Mouse (Mus musculus): ENCODE results near the gene Gmpr.

Gmpr gene

DNA sequence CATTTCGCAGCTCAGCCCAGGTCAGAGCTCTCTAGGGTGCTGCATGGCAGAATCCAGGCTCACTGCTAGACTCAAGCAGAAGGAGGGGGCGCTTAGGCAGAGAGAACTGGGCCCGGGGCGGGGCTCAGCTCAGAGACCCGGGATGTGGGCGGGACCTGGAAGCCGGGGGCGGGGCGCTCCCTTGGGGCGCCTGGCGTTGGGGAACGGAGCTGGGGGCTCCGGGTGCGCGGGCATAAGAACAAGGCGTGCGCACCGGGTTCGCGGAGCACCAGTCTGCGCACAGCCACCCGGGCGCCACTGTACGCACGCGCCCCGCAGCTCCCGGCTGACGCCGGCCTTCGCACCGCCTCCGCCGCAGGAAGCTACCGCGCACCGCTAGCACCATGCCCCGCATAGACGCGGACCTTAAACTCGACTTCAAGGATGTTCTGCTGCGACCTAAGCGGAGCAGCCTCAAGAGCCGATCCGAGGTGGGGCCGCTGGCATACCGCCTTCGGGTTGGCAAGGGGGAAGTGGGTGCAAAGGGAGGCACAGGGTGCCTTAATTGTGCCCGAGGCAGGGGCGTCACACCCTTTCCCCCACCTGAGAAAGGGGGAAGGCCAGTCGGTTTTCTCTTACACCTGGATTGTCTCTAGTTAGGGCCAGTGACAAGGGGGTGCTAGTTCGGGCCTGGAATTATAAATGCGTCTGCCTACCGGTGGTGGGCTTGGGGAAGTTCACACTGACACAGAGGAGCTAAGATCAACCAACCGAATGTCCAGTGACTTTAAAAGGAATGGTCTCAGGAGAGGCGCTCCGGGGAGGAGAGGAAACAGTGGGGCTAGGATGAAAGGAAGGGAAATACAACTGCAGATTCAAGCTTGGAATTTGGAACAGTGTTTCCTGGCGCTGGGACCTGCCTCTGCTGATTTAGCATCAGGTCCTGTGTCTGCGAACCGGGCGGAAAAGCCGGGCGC is at the start of gene Gmpr:
Gene Gmpr, plus strand, starts transcription at position 171 of the 956 bp plus-strand sequence.
- 1% methylated on average over 62 of the region's 63 CpGs for WGBS

DNA sequence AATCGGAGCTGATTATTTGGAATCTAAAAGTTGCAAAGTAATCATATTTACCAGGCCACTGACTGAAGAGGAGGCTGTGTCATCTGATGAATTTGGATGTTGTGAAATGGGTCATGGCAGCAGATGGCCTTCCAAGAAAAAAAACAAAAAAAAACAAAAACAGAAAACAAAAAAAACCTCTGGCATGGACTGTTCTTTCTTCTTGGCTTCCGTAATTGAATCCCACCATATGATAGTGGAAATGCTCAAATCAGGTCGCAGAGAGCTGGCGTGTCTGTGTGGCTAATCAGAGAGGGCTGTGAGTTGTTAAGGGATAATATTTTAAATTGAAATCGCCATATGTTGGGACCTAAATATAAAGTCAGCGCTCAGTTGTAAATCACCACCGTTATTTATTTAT is 49.8 kb upstream of the Gmpr start:
- WGBS: 77% methylated on average over 7 of the region's 7 CpGs

DNA sequence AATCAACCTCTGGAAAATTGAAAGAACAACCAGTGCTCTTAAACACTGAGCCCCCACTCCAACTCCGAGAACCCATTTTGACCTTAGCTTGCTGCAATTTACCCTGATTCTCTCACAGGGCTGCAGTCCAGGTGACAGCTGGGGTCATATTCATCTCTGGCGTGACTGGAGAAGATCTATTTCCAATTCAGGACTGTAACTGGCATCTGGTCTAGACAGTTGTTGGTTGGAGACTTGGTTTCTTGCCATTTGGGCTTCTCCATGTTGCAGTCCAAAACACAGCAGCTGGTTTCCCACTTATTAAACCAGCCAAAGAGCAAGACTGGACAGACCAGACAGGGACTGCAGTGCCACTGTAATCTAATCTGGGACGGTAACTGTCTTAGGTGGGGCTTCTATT is 47.1 kb upstream of the Gmpr start:
- WGBS: 87% methylated on average over 3 of the region's 3 CpGs

DNA sequence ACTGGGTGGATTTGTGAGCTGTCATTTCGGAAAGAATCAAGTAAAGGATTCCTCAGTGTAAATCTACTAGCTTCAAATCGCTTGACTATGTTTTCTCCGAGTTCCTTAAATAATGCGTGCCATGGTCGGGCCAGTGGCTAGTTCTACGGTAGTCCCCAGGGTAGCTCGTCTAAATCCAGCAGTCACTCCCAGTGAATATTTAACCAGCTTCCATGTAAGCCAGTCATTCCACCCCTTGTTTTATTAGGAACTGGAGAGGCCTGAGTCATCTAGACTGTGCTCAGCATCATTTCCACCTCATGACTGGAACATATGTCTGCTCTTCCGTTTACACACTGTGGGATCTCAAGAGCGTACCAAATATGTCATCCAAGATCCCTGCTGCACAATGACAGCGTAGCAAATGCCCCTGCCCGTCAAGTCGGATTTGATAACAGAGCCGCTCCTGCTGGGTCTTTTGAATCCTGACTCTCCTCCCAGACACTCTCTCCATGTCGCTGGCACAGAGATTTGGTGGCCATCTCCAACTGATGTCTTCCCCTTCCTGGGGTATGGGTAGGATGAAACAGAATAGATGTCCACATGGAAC is 45.8 kb upstream of the Gmpr start:
- WGBS: 79% methylated on average over 14 of the region's 14 CpGs

DNA sequence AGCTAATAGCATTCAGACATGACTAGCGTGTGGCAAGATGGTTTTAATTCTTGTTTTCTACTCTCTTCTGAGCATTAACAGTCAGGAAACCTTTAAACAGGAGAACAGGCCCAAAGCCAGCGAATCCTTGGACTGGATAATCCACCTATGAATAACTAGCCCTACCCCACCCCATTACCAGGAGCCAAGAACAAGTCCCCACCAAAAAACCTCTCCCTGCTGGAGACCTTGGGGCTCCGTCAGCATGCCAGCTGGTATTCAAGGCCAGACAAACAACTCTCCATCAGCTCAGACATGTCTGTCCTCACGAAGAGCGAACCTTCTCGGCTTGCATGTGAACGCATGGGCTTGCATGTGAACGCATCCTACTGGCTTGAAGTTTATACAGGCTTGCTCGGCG is 41.6 kb upstream of the Gmpr start:
- 68% methylated on average over 10 of the region's 10 CpGs for WGBS

DNA sequence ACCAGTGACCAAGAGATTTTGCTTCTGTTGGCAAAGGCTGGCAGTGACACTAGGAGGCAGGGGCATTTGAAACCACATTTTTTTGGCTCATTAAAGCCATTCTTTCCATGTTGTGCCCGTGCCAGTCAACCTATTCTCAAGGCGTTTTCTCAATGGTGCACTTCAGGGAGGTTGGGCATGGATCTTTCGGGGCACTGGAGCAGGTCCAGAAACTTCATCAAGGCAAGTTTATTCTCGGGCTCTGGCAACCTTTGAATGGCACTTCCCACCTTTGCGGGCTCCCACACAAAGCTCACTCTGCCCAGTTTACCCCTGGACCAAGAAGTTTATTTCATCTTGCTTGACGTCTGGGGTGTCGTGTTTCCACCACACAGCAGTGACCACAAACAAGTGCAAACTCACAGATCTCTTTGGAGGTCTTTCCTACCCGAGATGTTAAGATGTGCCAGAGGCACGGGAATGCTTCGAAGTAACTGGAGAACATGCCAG is 41.2 kb upstream of the Gmpr start:
- WGBS: 37% methylated on average over 10 of the region's 10 CpGs

DNA sequence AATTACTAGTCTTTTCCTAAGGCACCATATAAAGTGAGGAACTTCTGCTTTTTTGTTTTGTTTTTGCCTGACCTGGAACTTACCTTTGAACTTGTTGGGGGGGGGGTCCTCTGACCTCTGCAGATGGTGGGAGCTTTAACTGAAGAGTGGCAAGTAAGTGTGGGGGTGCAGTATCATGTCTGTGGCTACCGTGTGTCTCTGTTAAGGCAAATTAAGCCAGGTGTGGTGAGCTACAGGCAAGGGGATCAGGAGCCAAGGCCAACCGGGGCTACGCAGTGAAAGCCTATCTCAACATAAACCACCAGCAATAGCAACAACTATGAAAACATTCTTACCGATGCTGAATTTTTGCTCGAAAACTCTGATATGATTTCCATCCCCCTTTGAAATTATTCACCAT is 38.5 kb upstream of the Gmpr start:
- WGBS: 93% methylated on average over 5 of the region's 5 CpGs

DNA sequence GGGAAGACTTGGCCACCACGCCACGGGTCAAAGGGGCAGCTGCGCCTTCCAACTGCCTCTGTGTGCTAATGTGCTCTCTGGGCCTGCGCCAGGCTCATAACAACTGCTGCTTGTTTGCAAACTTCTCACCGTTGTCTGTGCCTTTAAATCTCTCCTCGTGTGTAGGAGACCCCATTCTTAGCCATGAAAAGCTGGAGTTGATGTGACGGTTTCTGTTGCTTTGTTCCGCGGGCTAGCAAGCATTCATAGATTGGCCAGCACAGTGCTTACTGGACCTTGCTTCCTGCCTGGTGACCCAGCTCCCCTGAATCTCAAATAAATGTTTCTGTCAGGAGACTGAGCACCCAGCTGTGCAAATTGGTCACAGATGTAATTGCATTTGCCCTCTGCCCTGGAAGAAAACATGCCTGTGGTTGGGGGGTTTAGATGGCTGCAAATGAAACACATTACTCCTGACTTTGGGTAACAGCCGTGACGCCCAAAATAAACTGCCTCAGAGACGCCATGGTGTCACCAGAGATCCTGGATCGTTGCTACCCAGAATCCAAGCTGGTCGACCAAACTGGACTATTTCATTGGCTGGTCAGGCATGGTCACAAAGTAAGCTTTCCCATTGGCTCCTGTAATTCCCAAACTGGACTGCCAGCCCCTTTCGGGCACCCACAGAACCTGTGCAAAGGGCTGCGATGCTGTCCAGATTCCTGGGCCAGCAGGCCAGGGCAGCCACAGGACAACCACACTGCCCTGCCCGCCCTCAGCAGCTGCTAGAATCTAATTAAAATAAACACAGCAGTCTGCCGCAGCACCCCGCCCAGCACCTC is 37.6 kb upstream of the Gmpr start:
- WGBS: 57% methylated on average over 19 of the region's 19 CpGs

DNA sequence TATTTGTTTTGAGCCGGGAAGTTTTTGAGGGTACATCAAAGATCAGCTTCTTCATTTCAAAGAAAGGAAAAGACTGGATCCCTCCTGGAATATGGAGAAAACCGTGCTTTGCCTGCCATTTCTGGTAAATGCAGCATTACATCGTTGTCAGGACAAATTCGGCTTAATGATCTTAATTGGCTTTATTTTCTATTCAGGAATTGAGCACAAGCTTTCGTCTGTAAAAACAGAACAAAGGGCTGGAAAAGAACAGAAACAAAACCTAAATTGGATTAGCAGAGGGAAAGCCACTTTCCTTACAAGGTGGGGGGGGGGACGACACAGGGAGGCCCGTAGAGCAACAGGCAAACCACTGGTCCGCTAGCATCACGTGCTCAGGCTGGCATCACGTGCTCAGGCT is 33.9 kb upstream of the Gmpr start:
- 30% methylated on average over 10 of the region's 10 CpGs for WGBS

DNA sequence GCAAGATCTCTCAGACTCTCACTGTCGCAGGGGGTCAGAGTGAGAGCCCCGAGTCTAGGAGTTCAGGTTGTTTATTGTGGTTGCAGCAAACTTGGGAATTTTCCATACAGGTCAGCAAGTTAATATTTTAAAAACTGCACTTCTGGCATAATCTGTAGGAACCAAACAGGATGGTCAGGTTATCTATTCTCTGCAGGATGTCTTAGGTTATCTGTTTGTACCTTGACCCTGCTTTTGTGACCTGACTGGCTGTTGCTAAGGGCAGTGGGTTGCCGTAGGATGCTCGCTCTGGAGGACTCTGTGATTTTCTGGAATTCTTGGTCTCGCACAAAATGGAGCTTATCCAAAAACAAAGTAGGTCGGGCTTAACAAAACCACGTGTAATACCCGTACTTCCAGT is 31.9 kb upstream of the Gmpr start:
- 75% methylated on average over 8 of the region's 8 CpGs for WGBS

DNA sequence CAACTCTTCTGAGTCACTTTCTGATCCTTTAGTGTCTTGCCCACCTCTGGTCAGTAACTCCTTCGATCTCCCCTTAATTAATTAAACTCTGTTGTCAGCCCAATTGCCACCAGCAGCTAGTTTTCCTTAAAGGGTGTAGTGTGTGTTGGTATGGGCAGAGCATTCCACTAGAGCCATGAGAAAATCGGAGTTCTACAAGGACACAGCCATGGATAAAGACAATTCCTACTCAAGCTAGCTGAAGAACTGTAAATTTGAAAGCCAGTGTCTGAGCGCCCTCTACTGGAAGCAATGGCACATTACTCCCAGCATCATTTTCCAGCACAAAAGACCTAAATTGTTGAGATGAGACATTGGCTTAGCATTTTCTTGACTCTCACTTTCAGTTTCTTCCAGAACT is 30.1 kb upstream of the Gmpr start:
- 29% methylated on average over 3 of the region's 3 CpGs for WGBS

DNA sequence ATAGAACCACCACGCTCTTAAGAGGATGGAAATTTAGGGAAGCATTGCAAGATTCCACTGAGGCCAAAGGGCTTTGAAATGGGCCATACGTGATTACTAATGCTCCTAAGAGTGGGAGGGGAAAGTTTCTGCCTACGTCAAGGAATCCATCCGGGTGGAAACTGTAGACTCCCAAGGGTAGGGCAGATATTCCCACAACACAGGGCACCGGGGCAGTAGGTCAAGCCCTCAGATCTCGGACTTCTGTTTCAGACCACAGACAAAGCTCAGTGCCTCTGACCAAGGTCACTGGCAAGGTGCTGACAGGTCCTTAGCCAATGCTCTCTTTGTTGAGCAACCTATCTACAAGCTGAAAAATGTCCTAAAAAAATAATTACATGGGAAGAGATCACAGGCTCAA is 27.3 kb upstream of the Gmpr start:
- 84% methylated on average over 6 of the region's 6 CpGs for WGBS

DNA sequence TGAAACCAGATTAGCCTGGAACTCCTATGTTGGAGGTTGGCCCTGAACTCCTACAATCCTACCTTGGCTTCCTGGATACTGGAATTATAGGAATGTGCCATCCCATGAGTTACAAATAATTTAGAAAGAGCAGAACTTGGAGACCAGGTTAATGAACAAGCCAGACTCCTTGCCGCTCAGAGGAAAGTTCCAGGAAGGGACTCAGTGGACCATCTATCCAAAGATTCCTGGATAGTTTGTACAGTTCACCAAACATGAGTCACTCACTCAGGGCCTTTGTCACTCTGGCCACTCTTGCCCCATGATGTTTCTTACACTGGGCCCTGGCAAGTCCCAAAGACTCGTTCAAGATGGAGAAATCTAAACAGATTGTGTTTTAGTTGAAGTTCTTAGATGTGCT is 24.0 kb upstream of the Gmpr start:
- 85% methylated on average over 2 of the region's 2 CpGs for WGBS

DNA sequence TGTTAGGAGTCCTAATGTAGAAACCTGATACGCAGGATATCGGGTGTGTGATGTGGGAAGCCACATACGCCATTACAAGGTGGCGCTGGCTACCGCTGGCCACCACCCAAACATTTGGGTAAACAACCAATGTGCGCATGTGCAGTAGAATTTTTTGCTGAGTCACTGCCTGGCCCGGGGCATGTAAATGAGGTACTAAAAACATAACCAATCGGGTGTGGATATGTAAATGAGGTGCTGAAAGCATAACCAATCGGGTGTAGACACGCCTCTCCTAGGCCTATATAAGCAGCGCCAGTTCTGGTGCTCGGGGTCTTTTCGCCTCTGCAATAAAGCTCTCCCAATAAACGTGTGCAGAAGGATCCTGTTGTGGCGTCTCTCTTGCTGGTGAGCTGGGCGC is 23.3 kb upstream of the Gmpr start:
- WGBS: 97% methylated on average over 16 of the region's 16 CpGs

DNA sequence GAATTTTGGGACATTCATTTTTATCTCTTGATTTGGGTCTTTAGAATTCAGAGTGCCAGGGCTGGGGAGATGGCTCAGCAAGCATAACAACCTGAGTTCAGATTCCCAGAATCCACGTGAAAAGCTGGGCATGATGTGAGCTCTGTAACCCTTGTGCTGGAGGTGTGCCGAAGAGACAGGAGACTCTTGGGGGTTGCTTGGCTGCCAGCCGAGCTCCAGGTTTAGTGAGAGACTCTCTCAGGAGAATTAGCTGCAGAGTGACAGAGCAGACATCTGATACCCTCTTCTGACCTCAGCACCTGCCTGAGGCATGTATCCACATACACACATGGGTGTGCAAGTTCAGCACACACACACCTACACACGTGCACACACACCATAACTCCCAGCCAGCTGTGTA is 21.6 kb upstream of the Gmpr start:
- WGBS: 88% methylated on average over 4 of the region's 4 CpGs

DNA sequence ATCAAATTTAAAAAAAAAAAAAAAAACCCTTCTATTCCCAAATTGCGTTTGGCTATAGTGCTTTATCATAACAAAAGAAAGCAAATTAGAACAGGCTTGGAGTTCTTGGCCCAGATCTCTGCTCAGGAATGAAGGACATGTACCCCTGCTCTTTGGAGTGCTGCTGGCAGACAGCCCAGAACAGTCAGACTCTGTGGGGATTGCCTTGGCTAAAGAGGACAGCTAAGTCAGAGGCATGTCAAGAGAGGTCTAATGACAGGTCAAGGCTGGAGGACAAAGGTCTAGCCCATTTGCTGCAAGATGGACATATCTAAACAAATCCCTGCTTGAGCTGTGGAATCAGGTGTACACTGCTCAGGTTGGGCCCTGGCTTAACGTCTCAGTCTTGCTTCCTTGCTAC is 20.6 kb upstream of the Gmpr start:
- WGBS: 68% methylated on average over 2 of the region's 2 CpGs

DNA sequence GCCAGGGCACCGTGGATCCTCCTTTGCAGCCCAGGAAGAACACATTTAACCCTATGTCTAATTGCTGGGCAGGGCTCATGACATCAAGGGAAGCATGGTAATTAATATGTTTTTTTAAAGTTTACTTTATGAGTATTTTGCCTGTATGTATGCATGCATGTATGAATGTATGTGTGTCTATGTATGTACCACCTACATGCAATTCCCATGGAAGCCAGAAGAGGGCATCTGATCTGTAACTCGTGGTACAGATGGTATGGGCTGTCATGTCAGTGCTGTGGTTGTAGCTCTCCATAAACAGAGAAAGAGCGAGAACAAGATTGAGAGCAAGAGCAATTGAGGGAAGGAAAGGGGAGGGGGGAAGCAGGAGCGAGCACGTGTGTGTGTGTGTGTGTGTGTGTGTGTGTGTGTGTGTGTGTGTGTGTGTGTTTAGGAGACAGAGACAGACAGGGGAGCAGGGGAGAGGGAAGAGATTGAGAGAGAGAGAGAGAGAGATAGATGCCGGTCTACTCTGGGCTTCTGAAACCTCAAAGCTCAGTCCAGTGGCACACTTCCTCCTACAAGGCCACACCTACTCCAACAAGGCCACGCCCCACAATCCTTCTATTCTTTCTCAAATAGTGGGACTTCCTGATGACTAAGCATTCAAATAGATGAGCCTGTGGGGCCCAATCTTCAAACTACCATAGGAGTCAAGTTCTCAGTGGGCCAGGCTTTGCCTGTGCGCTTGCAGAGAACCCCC is 15.1 kb upstream of the Gmpr start:
- 86% methylated on average over 8 of the region's 8 CpGs for WGBS

DNA sequence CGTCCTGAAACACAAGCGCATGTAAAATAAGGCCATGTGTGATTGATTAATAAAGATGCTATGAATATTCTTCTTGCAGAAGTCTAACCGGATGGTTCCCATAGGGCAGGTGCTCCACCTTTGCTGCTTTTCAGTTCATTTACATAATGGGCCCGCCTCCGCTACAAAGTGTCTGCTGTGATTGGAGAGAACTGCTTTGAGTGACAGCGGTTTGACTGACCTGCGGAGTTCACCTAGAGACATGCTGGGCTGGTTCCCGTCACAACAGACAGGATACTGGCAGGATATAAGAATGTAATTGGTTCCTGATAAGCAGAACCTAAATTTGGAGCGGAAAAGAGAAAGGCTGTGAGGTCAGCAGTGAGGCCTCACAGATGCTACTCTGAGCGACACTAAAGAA is 13.4 kb upstream of the Gmpr start:
- 54% methylated on average over 10 of the region's 10 CpGs for WGBS

DNA sequence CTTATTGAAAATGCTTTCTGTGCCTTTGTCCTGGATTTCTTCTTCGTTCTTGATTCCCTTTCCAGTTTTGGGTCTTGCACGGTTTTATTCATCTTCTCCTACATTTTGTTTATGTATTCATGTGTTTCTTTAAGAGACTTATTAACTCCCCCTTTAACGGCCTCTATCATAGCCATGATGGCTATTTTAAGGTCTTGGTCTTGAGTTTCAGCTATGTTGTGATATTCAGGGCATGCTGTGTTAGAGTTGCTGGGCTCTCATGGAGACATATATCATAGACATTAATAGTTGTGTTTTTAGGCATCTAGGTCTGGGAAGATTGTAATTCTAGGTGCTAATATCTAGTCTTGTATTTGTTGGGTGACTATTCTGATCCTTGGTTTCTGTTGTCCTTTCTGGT is 8.6 kb upstream of the Gmpr start:
- WGBS: 82% methylated on average over 3 of the region's 3 CpGs

DNA sequence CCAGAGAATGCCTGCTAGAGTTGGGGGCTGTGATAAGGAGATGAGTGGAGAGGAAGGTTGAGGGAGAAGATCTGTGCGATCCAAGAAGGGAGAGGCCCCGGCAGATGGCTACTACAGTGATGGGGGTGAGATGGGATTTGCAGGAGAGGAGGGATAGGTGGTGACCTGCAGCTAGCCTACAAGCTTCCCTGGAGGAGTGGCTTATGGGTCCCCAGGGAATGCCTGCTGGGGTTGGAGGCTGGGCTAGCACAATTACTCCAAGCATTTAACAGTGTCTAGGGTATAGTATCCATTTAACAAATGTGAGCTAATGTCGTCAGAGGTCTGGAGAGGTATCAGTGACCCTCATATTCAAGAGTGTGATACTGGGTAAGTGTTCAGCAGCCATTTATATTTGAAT is 7.9 kb upstream of the Gmpr start:
- WGBS: 89% methylated on average over 3 of the region's 3 CpGs

DNA sequence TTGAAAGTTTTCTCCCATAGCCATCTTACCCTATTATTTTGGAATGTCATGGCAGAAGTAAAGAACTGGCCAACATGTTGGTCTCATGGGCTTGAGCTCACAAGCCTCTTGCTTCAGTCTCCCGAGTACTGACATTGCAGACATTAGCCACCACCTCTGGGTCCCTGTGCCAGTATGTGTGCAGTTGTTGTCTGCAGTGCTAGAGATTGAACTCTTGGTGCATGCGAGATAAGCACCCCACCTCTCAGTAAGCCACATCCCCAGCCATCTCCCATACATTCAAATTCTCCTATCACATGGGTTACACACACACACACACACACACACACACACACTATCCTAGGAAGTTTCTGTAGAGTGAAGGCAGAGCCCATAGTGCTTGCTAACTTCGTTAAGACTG is 7.3 kb upstream of the Gmpr start:
- WGBS: 85% methylated on average over 3 of the region's 3 CpGs

DNA sequence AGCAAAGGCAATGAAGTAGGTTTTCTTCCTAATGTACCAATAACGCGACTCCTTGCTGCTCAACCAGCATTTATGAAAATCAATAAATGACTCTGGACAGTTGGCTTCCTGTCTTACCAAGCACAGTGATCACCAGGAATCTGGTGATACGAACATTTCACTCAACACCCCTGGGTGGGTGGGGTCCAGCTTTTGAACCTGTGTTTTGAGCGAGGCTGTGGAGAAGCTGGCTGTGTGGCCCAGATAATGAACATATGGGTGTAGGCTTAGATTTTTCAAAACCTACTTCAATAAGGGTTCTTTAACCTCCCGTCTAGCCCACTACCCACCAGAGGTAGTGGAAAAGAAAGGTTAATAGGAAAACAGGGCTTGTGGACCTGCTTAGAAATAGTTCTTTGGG is 4.5 kb upstream of the Gmpr start:
- 95% methylated on average over 5 of the region's 5 CpGs for WGBS

All from cerebral cortex, adult 2 months (tissue).